Mouse (Mus musculus) leukemia stem cell, adult 10-12 weeks (primary cell): ENCODE results near the gene Rabgef1. TPM values are rescaled to one million over a fixed set of nuclear protein-coding genes. Genes with fewer than 3 reads are reported as not detected.

Experiments
- polyA plus RNA-seq: library from polyadenylated mRNA; stranded (reverse); fragments of >175 nt; gene quantifications from 2 replicates; pipeline ENCODE4 v1.2.3, GENCODE M21; 2012; ENCODE audit warnings: low replicate concordance

The Rabgef1 gene
- polyA plus RNA-seq, result 14.6 and 18.2 TPM in 2 replicates

GRCm38 (mm10) chr5:130171423-130171954, at the start of gene Rabgef1:
Rabgef1 (plus strand) TSS chr5:130171798.

GRCm38 (mm10) chr5:130144334-130145312, 27.0 kb upstream of the Rabgef1 start, which contains the start of gene Kctd7:
Kctd7 (plus strand) TSS chr5:130144861.

DNA sequence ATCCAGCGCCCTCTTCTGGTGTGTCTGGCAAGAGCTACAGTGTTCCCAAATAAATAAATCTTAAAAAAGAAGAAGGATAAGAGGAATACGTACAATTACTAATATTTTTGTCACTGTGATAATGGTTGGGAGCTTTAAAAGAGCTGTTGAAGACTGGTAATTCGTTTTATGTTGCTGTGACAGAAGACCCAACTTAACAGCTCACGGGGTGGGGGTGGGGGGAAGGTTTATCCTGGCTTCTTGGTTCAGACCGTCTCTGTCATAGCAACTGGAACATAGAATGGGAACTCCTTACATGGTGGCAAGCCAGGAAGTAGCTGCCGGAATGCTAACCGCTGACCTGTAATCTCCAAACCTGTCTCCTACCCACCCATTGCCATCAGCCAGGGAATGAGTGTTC, 45.2 kb downstream of the Rabgef1 start, which contains the start of gene Tmem248:
Gene Tmem248 (plus strand): TSS at position 301 of the 400 bp plus-strand sequence.

GRCm38 (mm10) chr5:130255017-130255720, 83.6 kb downstream of the Rabgef1 start, which contains the start of the genes Sbds and Tyw1:
Sbds (minus strand) TSS chr5:130255530.
Tyw1 (plus strand) TSS chr5:130255619.

Other genes starting within 250 kb of the Rabgef1 start
- gene Vkorc1l1, start 229.8 kb upstream of the Rabgef1 start, polyA plus RNA-seq, result 19.6 and 19.7 TPM in 2 replicates
- 18.1 and 22.7 TPM in 2 replicates for gene Gusb, start 168.7 kb upstream of the Rabgef1 start, polyA plus RNA-seq
- gene Asl, start 142.6 kb upstream of the Rabgef1 start, polyA plus RNA-seq, result 7.4 and 8.3 TPM in 2 replicates
- 5.0 and 7.4 TPM in 2 replicates for gene Crcp, start 142.5 kb upstream of the Rabgef1 start, polyA plus RNA-seq
- 19.2 and 44.7 TPM in 2 replicates for gene Tpst1, start 98.5 kb upstream of the Rabgef1 start, polyA plus RNA-seq
- gene Kctd7, start 26.9 kb upstream of the Rabgef1 start, polyA plus RNA-seq, result 5.4 and 27.4 TPM in 2 replicates
- 26.9 and 71.2 TPM in 2 replicates for gene Tmem248, start 45.3 kb downstream of the Rabgef1 start, polyA plus RNA-seq
- 3.8 and 30.2 TPM in 2 replicates for gene Sbds, start 83.7 kb downstream of the Rabgef1 start, polyA plus RNA-seq
- 6.1 and 10.4 TPM in 2 replicates for gene Tyw1, start 83.8 kb downstream of the Rabgef1 start, polyA plus RNA-seq
- 0.02 TPM in 1 of 2 replicates, not detected in the other for gene Caln1, start 197.7 kb downstream of the Rabgef1 start, polyA plus RNA-seq
- gene A330070K13Rik, start 212.8 kb downstream of the Rabgef1 start, polyA plus RNA-seq, result not detected in 2 replicates